Mouse (Mus musculus) ES-E14 (cell line): ENCODE results near the gene Flt3. TPM values are rescaled to one million over a fixed set of nuclear protein-coding genes. Genes with fewer than 3 reads are reported as not detected.

Experiments used
- DNase-seq: peaks from one replicate; pipeline ENCODE4 v3.0.0-alpha.2; 2013; ENCODE audit warnings: low read depth, low spot score
- H3K27ac ChIP-seq: 2 replicates; pipeline ENCODE4 v1.5.1; 2012; ENCODE audit warnings: low read depth, mild to moderate bottlenecking, low read length, moderate library complexity, mixed read lengths; ENCODE audit not compliant: poor library complexity, insufficient read depth, severe bottlenecking
- H3K36me3 ChIP-seq: 2 replicates; pipeline ENCODE4 v1.6.1; 2012; ENCODE audit warnings: mild to moderate bottlenecking, low read length, moderate library complexity, mixed read lengths; ENCODE audit not compliant: control insufficient read depth, poor library complexity, insufficient read depth, severe bottlenecking
- H3K4me1 ChIP-seq, 2 experiments: fragments of 150-350 bp in 1 of 2; sonication (generic) in 1 of 2; 2 replicates each; pipeline ENCODE4 v1.6.1; 2012; ENCODE audit warnings: low read length in 2 of 2, mild to moderate bottlenecking in 1 of 2, mixed read lengths in 1 of 2; ENCODE audit not compliant: control insufficient read depth in 2 of 2, insufficient read depth in 2 of 2, poor library complexity in 1 of 2
- H3K4me3 ChIP-seq, 2 experiments: fragments of 150-350 bp in 1 of 2; sonication (generic) in 1 of 2; 2 replicates each; pipeline ENCODE4 v1.5.1; 2012; ENCODE audit warnings: low read length in 2 of 2, low read depth in 1 of 2, mild to moderate bottlenecking in 1 of 2, mixed read lengths in 1 of 2; ENCODE audit not compliant: insufficient read depth in 1 of 2, poor library complexity in 1 of 2, severe bottlenecking in 1 of 2
- H3K9ac ChIP-seq: 2 replicates; pipeline ENCODE4 v1.6.1; 2012; ENCODE audit warnings: low read depth, mild to moderate bottlenecking, low read length, mixed read lengths; ENCODE audit not compliant: poor library complexity, insufficient read depth, severe bottlenecking
- H3K9me3 ChIP-seq: fragments of 150-350 bp; sonication (generic); 2 replicates; pipeline ENCODE4 v1.6.1; 2012; ENCODE audit warnings: low read depth, mild to moderate bottlenecking, low read length; ENCODE audit not compliant: control insufficient read depth, insufficient read depth
- CHD2 ChIP-seq: IDR thresholded peaks from 2 replicates; pipeline ENCODE4 v1.6.1; 2014; ENCODE audit warnings: mild to moderate bottlenecking, low read depth, low read length, inconsistent platforms
- HCFC1 ChIP-seq: IDR thresholded peaks from 2 replicates; pipeline ENCODE4 v1.6.1; 2012; ENCODE audit warnings: low read length, inconsistent platforms, borderline replicate concordance; ENCODE audit not compliant: insufficient read depth
- MAFK ChIP-seq: IDR thresholded peaks from 2 replicates; pipeline ENCODE4 v1.6.1; 2014; ENCODE audit warnings: mild to moderate bottlenecking, low read depth, low read length, inconsistent platforms; ENCODE audit not compliant: insufficient read depth
- ZC3H11A ChIP-seq: IDR thresholded peaks from 2 replicates; pipeline ENCODE4 v1.6.1; 2012; ENCODE audit warnings: low read depth, mild to moderate bottlenecking, inconsistent platforms, low read length, borderline replicate concordance
- ZNF384 ChIP-seq: IDR thresholded peaks from 2 replicates; pipeline ENCODE4 v1.6.1; 2012; ENCODE audit warnings: low read depth, low read length, inconsistent platforms
- in situ Hi-C, 2 experiments: fragments of 600-800 bp; cut with MboI; formaldehyde crosslinking; loops; one replicate each; pipeline ENCODE4 v1.15.1; 2025; ENCODE audit warnings: low sequenced_read_pairs in 2 of 2, inconsistent platforms in 1 of 2; ENCODE audit not compliant: unreplicated experiment in 2 of 2
- total RNA-seq: library from RNA; depleted of rRNA; stranded (reverse); fragments of 300-350 nt; gene quantifications from 2 replicates; pipeline ENCODE4 v1.2.3, GENCODE M21; 2012

The Flt3 gene
- total RNA-seq, 1 experiment: 0.27 TPM

GRCm38 (mm10) chr5:147302746-147303400, 97.4 kb downstream of the Flt3 start:
- Histone ChIP-seq H3K4me1 (peaks cover 0 to 14% of the 10 kb centered on the region in 2 experiments; a peak in 2 of 4 replicates), H3K36me3 (no peaks in the 10 kb centered on the region), H3K27ac (no peak overlapping the region), H3K4me3 (no peak overlapping the region), H3K9ac (no peak overlapping the region), H3K9me3 (no peaks in the 10 kb centered on the region)
- in situ Hi-C loops: loop anchor here in 1 of 2 experiments (10.0 kb wide), 1 partner anchor 108 kb away; no protein-coding TSS in a partner anchor
- no peak for DNase-seq
- TF ChIP-seq CHD2: peak; percentile 94
- TF ChIP-seq ZC3H11A: no peak
- no peak for TF ChIP-seq ZNF384
- TF ChIP-seq MAFK: no peak
- TF ChIP-seq HCFC1: no peak

DNA sequence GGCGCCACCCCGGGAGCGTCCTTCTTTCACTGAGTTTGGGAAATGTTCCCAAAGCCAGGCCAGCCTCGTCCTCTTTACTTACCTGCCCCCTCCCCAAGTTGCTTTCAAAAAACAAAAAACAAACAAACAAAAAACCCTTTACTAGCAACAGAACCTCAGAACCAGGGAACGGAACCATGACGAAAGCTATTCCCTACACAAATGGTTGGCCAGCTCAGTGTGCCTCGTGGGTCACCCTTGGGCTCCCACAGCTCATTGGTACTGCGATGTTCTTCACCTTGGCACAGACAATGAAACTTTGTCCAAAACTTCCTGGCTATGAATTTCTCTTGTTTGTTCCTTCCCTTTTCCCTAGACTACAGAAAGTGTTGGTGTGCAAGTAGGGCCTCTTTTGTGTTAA, 98.1 kb downstream of the Flt3 start:
- no peak for DNase-seq
- peaks cover 0 to 14% of the 10 kb centered on the region in 2 experiments; a peak in 2 of 4 replicates for H3K4me1 ChIP-seq
- no peaks in the 10 kb centered on the region for H3K9me3 ChIP-seq
- no peak overlapping the region for H3K4me3 ChIP-seq
- no peaks in the 10 kb centered on the region for H3K36me3 ChIP-seq
- no peak overlapping the region for H3K9ac ChIP-seq
- in situ Hi-C loops: loop anchor here in 1 of 2 experiments (10.0 kb wide), 1 partner anchor 107 kb away; no protein-coding TSS in a partner anchor
- no peak overlapping the region for H3K27ac ChIP-seq
- TF ChIP-seq HCFC1 (no peak), MAFK (no peak), CHD2 (no peak), ZNF384 (no peak), ZC3H11A (no peak)

DNA sequence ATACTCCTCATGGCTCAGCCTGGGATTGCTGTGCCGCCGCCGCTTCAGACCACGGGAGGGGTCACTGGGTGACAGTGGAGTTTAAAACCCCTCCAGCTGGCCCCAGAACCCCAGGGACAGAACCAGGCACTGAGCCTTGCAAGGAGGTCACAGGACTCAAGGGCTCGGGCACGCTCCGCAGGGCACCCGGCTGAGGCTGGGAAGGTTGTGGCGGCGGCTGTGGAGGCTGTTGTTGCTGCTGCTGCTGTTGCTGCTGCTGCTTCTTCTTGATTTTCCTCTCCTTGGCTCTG, 98.6 kb downstream of the Flt3 start:
- H3K4me3 ChIP-seq: no peak overlapping the region
- in situ Hi-C loops: loop anchor here in 1 of 2 experiments (10.0 kb wide), 1 partner anchor 107 kb away; no protein-coding TSS in a partner anchor
- TF ChIP-seq ZC3H11A (no peak), ZNF384 (no peak), MAFK (no peak), HCFC1 (no peak), CHD2 (no peak)

GRCm38 (mm10) chr5:147300917-147301780, 99.1 kb downstream of the Flt3 start:
- TF ChIP-seq HCFC1 (no peak), ZNF384 (no peak), MAFK (no peak), CHD2 (no peak), ZC3H11A (no peak)
- H3K9ac ChIP-seq: no peak overlapping the region
- H3K9me3 ChIP-seq: no peaks in the 10 kb centered on the region
- no peak overlapping the region for H3K27ac ChIP-seq
- DNase-seq: no peak
- no peak overlapping the region for H3K4me3 ChIP-seq
- H3K4me1 ChIP-seq: peaks cover 0 to 14% of the 10 kb centered on the region in 2 experiments; a peak in 2 of 4 replicates
- H3K36me3 ChIP-seq: no peaks in the 10 kb centered on the region
- in situ Hi-C loops: loop anchor here in 1 of 2 experiments (10.0 kb wide), 1 partner anchor 106 kb away; no protein-coding TSS in a partner anchor

More for the DNA sequence above, 98.6 kb downstream of the Flt3 start:
- Histone ChIP-seq H3K9me3 (no peaks in the 10 kb centered on the region), H3K36me3 (no peaks in the 10 kb centered on the region), H3K9ac (no peak overlapping the region), H3K4me1 (peaks cover 0 to 14% of the 10 kb centered on the region in 2 experiments; a peak in 2 of 4 replicates), H3K27ac (no peak overlapping the region)
- no peak for DNase-seq
